Mouse (Mus musculus): ENCODE measurements around the gene Mms19. TPM values are rescaled to one million over a fixed set of nuclear protein-coding genes. Genes with fewer than 3 reads are reported as not detected.
A peak's percentile ranks its signal among the peaks of the same experiment; 100 is the strongest.
"Not testable (repeated sequence)": the region's sequence is repeated elsewhere in the genome, so short reads cannot be mapped to it uniquely, and the experiment has no call there.

The Mms19 gene
- total RNA-seq, 2 experiments from 2014 or later, result 28.7 to 34.6 TPM

DNA sequence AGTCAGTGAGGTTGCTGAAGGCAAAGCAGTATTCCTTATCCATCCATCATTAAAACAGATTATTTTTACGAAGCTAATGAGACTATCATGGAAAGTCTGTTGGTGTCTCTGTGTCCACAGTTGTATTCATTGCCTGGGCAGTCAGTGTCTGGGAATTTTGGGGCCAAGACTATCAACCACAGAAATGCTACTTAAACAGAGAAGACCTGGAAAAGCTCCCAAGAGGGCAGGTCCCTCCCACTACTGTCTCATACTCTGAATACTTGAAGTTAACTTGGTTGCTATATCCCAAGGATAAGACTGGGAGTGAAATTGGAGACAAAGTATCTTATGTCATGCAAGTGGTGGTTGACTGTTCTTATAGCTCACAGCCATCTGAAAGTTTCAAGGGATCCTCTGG lies 45.0 kb downstream of the Mms19 start:
- DNase-seq (ENCODE audit: low spot score in 2 of 2), result no peak

DNA sequence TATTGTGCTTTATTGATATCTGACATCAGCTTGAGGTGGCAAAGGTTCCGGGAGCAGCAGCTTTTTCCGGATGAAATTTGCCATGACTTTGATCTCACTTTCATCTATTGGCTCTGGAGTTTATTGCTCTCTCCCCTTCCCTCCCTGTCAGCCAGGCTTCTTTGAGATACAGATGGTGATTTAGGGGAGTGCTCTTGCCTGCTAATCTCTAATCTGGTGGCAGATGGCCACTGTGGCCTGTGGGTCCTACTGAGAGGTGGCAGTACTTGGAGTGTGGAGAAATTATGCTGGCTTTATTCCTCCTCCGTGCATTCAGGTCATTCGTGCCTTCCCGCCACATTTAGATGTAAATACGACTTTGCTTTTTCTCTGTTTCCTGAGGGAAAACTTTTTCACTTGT lies 46.8 kb downstream of the Mms19 start:
- no peak for DNase-seq (ENCODE audit: low spot score in 2 of 2)

DNA sequence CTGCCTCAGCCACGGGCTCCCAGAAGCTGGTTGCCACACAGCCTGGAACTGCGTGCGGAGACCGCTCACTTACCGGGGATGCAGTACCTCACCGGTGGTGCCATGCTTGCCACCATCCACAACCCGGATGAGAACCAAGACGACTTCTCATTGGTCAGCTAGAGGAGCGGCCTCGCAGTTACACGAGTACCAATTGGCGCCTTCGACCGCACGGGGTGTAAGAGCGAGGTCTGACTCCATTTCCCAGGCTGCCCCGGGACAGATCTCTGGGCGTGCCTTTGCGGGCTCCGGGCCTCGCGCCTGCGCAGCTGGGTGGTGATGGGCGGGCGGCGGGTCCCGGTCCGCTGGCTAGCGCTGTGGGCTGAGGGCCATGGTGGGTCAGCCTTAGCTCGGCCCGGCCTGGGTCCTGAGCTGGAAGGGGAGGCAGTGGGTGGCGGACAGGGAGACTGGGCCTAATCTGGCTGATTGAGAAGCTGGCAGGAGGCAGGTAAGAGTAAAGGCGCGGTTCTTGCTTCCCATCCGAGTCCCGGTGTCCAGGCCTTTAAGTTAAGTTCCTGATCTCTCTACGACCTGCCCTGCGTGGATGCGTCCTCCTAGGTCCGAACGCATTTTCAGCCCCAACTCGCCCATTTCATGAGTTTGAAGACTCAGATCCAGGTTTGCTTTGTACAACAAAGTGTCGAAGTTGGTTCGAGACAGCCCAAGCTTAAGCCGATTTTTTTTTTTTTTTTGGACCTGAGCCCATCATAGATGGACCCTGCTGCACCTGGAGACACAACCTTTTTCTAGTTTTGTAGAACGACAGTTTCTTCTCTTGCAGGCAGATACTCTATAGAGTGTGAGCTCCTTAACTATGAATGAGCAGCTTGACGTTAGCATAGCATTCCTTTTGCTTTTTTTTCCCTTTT lies 47.5 kb downstream of the Mms19 start, which contains the start of the genes Exosc1 and Zdhhc16:
Gene Exosc1, minus strand, starts transcription at position 245 of the 908 bp plus-strand sequence.
Gene Zdhhc16, plus strand, starts transcription at position 302 of the 908 bp plus-strand sequence.
- DNase-seq (ENCODE audit: low spot score in 2 of 2), result peak; percentile 99 to 100

DNA sequence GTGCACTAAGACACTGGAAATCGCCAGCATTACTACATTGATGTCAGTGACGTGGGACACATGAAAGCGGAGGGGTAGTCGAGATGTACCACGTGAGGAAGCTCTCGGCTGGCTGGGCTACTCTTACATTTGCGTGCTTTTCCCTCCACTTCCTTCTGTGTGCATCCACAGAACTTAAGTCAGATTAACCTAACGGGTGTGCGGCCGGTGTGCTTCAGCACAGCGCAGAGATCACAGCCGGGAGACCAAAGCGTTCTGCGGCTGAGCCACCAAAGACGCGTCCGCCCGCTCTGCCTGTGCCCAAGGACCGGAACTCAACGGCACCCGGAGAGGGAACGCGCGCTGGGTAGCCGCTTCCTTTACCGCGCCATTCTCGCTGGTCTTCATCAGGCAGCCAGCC lies 48.3 kb downstream of the Mms19 start:
- DNase-seq (ENCODE audit: low spot score in 2 of 2), result no peak

DNA sequence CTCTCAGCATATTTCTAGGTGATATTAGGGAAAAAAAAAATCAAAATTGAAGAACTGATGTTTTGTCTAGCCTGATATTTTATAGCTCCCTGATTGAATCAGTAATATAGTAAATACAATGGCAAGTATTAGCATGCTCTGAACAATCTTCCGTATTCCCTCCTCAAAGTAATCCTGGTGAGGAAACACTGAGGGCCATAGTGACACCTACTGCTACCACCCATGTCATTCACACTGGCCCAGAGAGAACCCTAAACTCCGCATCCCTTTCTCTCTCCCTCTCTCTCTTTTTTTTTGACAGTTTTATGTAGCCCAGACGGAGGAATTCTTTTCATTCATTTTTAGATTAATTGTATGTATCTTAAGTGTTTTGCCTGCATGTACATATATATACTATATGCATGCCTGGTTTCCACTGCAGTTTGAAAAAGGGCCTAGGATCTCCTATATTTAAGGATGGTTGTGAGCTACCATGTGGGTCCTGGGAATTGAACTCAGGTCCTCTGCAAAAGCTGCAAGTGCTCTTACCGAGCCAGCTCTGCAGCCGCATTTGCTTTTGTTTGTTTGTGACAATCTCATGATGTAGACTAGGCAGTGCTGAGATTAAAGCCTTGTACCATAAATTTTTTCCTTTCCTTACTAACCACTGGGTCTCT lies 60.4 kb downstream of the Mms19 start:
- DNase-seq (ENCODE audit: low spot score in 2 of 2), result no peak

DNA sequence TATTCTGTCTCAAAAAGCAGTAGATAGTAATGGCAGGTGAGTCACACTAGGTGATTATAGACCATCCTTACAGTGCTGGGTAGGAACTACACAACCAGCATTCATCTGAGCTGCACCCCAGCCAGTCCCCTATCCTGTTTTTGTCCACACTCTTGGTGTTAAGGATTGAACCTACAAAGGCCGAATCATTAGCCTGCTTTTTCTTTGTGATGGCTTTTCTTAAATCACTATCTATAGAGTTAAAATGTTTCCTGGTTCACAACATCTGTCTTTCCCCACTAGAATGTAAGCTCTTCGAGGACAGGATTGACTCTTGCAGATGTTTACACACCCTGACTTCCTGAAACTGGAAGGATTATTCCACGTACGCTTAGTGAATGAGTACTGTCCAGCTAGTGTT lies 61.5 kb downstream of the Mms19 start:
- no peak for DNase-seq (ENCODE audit: low spot score in 2 of 2)

DNA sequence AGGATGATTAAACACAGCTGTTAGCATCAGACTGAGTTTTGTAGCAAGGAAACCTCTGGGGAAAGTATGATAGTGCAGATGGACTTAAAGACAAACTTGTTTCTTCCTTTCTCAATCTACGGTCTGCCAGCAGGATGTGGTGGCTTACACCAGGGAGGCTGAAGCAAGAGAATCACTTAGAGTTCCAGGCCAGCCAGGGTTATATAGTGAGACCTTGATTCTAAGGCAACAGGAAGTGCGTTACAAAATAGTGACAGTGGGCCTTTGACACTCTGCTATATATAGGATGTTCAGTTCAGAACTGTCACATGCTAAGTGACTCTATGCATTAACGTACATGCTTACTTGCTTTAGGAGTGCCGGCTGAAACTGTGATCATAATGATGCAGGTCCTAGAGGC lies 64.1 kb downstream of the Mms19 start:
- DNase-seq (ENCODE audit: low spot score in 2 of 2), result no peak

DNA sequence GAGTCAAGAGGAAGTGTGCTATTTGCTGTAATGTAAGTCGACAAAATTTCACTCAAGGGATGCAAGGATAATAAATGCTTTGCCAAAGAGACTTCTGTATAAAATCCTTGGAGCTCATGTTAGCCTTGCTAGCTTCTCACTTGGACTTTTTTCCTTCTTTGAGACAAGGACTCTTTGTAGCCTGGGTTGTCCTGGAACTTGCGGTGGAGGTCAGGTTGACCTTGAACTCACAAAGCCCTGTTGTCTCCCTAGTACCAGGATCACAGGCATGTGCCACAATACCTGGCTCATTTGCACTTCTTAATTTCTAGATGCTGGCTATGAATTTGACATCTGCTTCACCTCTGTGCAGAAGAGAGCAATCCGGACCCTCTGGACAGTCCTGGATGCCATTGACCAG lies 65.7 kb downstream of the Mms19 start:
- DNase-seq (ENCODE audit: low spot score in 2 of 2), result no peak

DNA sequence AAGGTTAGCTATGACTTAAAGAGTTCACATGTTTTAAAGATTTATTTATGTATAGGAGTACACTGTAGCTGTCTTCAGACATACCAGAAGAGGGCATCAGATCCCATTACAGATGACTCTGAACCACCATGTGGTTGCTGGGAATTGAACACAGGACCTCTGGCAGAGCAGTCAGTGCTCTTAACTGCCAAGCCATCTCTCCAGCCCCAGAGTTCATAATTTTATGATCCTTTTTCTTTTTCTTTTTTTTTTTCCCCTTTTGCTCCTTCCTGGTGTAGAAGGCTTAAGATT lies 66.4 kb downstream of the Mms19 start:
- DNase-seq (ENCODE audit: low spot score in 2 of 2), result not testable (repeated sequence)

DNA sequence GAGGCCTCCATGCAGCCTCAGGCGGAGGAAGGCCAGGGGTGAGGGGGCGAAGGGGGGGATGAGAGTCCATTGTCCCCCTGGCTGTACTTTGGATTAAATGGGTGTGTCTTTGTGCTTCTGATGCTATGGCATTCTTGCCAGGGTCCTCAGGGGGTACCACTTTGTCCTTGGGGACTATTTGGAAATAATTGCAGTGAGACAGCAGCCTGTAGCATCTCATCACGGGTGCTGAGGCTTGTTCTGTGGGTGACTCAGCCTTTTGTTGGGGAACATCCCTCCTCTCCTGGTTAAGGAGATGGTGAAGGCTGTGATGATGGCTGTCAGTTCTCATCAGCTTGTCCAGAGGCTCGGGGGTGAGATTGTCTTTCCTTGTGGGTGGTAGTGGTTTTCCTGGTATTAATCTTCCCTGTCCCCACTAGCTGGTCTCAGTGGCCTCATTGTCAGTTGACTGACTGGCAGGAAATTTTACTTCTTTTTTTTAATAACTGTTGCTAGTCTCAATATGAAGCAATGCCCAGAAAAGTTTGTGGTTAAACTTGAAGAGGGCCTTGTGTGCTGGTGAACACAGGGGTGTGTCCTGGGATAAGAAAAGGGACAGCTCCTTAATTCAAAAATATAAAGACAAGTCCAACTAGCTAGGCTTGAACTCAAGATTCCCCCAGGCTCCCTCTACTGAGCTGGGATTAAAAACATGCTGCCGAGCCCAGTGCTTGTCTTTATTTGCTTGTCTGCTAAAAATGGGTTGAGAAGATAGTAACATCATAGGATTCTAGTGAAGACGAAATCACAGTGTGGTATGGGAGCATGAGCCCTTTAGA lies 67.0 kb downstream of the Mms19 start:
- no peak for DNase-seq (ENCODE audit: low spot score in 2 of 2)

DNA sequence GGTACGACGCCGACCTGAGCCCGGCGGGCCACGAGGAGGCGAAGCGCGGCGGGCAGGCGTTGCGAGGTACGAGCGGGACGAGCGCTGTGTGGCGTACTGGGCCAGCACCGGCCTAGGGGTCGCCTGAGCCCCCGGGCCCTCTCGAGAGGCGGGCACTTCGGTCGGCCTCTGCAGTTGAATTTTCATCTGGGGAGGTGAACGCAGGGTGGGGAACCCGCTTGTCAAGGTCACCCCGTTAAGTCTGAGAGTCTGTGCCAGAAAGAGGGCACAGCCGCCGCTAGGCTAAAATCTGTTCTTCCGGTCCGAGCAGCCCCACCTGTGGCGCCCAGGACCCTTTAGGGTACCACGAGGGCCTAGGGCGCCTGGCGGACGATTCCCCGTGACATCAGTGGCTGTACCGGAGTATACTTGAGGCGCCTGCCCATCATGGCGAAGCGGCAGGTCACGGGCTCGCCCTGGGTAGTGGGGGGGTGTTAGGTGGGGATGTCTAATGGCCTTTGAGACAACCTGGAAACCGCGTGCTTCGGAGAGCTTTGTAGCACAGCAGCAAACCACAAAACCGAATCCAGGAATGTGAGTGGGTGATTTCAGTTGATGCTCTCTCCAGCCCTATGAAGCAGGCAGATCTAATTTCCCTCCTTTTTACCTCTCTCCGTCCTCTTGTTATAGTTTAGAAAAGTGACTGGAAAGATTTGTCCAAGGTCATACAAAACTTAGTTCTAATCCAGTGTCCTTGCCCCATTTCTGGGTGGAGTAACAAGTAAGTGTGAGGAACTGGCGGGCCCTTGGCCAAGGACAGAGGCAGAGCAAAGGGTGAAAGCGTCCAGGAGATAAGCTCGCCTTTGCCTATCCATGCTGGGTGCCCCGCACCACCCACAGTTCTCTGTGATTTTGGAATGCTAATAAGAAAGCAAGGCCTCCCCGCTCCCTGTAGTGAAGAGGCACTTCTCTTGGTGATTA lies 68.6 kb downstream of the Mms19 start:
- peak; percentile 32 to 37 for DNase-seq (ENCODE audit: low spot score in 2 of 2)

DNA sequence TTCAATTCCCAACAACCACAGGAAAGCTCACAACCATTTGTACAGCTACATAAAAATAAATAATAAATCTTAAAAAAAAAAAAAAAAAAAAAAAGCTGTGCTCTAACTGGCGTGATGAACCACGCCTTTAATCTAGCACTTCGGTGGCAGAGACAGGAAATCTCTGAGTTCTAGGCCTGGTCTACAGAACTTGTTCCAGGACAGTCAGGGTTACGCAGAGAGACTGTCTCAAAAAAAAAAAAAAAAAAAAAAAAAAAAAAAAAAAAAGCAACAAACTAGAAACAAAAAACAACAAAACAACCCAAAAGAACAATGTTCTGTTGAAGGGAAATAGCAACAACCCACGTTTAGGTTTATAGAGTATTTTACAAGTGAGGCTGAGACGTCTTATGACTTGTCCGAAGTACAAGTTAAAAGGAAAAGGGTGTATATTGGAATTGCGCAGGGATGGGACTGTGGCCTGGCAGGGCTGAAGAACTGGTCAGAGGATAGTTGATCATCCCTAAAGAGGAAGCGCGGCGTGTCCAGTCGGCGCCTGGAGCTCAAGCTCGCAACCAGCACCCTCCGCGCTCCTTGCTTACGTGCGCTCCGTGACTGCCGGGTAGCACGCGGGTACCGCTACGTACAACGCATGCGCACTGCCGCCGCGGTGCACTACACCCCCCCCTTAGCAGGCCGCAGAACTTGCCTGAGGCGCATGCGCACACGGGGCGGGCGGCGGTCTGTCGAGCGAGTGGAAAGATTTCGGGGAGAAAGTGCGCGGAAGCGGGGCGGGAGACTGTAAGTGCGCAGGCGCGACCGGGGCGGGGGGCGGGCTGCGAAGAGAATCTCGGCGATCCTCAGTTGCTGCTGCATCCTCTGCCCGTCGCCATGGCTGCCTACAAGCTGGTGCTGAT lies 69.5 kb downstream of the Mms19 start, which contains the start of gene Pgam1:
Gene Pgam1, plus strand, starts transcription at position 746 of the 896 bp plus-strand sequence.
- peak; percentile 93 to 96 for DNase-seq (ENCODE audit: low spot score in 2 of 2)

DNA sequence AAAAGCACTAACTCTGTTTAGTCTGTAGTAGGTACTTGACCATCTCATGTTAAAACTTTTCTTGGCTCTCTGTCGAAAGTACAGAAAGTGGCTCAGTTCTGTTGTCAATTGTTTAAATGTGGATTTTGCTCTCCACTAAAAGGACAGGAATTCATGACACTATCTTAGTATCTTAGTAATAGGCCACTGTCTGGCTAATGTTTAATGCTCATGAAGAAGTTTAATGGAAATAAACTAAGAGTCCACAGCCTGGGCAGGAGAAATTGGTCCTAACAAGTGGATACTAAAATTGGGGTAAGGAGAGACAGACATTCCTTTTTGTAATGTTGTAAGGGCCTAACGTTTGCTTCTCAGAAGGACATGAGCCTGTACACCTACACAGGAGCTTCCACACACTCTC lies 70.6 kb downstream of the Mms19 start:
- DNase-seq (ENCODE audit: low spot score in 2 of 2), result no peak

DNA sequence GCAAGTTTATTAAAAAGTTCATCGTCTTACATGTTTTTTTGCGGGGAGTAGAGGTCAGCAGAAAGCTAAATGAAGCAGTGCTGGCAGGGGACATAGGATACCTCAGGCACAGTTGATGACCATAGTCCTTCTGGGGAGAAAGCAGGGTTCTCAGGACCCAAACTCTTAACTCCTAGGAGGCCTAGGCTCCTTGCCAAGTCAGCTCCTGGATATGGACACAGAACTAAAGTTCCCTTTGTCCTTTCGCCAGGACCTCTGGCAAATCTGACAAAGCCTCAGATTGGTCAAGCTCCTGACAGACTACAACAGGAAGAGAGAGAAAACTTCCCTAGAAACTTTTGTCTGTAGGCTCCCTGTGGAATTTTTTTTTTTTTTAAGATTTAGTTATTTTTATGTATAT lies 72.2 kb downstream of the Mms19 start:
- DNase-seq (ENCODE audit: low spot score in 2 of 2), result no peak

DNA sequence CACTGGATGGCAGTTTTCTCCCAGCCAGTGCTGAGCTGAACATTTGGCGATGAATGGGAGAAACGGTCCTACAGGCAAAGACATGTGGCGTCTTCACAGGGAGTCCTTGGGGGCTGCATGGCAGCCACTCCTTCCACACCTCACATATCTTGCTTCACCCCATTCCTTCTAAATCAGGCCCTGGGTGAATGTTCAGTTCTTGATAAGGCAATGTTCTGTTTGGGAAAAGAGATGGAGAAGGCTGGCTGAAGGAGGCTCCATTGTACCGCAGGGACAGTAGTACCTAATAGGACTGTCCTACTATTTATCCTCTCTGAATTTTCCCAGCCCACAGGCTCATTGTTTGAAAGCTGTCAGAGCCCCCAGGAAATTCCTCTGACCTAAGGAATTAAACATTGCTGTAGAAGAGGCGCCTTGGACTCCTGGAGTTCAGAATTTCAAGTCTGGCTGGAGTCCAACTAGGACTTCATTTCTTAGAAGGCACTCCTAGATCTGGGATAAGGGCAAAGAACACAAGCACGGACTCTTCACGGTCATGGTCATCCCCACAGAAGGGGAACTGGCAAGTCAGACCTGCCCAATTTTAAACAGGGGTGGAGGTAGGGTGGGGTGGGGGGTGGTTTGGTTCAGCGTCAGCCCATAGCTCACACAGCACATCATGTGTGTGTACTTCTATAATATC lies 73.7 kb downstream of the Mms19 start:
- no peak for DNase-seq (ENCODE audit: low spot score in 2 of 2)

DNA sequence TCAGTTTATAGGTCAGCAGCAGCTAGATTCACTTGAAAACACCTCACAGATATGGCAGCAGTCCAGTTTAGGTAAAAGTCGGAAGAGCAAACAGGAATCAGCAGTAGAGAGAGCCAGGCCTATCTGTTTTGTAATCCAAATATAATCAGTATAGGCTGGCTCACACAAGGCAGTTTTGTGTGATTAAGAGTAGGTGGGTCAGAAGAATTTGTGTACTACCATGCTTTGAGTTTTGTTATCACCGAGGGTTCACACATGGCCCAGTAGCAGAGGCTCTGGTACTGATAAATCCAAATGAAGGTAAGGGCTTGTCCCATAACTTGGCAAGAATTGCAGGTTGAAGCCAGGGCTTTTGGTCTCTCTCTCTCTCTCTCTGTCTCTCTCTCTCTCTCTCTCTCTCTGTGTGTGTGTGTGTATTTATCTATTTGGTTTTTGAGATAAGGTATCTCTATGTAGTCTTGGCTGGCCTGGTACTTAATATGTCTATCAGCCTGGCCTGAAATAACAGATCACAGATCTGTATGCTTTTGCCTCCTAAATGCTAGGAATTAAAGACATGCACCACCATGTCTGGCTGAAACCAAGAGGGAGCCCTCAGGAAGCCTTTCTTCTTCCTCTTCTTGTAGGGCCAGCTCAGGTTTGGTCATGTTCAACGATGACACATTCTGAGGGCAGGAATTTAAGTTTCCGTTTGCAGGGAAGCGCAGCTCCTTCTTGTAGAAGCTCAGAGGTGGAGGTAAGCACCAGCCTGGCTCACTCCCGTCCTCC lies 74.5 kb downstream of the Mms19 start:
- no peak for DNase-seq (ENCODE audit: low spot score in 2 of 2)

DNA sequence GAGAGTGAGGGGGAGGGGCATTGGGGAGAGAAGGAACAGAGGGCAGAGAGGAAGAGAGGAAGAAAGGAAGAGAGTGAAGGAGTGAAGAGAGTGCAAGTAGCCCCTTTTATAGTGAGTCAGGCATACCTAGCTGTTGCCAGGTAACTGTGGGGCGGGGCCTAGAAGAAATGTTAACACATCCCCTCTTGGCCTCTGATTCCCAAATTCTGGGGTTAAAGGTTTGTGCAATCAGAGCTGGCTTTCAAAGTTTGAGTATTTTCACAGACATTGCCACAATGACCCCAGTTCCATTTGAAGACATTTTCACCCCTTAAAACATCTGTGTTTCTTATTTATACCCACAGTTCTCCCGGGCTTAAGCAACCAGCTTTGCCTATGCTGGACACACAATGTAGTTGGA lies 75.7 kb downstream of the Mms19 start:
- no peak for DNase-seq (ENCODE audit: low spot score in 2 of 2)

Data from layer of hippocampus, adult 18-20 months (tissue).